Mouse (Mus musculus) hindbrain, postnatal 0 days (tissue): ENCODE measurements around the gene Gm10037. TPM values are rescaled to one million over a fixed set of nuclear protein-coding genes. Genes with fewer than 3 reads are reported as not detected.
A peak's percentile ranks its signal among the peaks of the same experiment; 100 is the strongest.

ENCODE experiments used
- ATAC-seq: fragments of 200-750 bp; cut with Nextera tagmentation; 2 replicates; pipeline ENCODE4 v1.8.0; 2017; ENCODE audit warnings: mild to moderate bottlenecking, moderate TSS enrichment, moderate library complexity
- DNase-seq: peaks from one replicate; pipeline ENCODE4 v3.0.0-alpha.2; 2015; ENCODE audit warnings: low spot score
- H3K27ac ChIP-seq: fragments of 300-500 bp; sonication (generic); 2 replicates; pipeline ENCODE4 v1.5.1; 2014; ENCODE audit warnings: mild to moderate bottlenecking
- H3K27me3 ChIP-seq: fragments of 300-500 bp; sonication (generic); 2 replicates; pipeline ENCODE4 v1.6.1; 2014; ENCODE audit warnings: low read length, mixed read lengths; ENCODE audit not compliant: insufficient read depth
- H3K36me3 ChIP-seq: fragments of 300-500 bp; sonication (generic); 2 replicates; pipeline ENCODE4 v1.6.1; 2014; ENCODE audit warnings: low read length, mixed read lengths; ENCODE audit not compliant: insufficient read depth
- H3K4me1 ChIP-seq: fragments of 300-500 bp; sonication (generic); 2 replicates; pipeline ENCODE4 v1.6.1; 2014; ENCODE audit warnings: antibody characterized with exemption, low read length, mixed read lengths; ENCODE audit not compliant: insufficient read depth
- H3K4me2 ChIP-seq: fragments of 300-500 bp; sonication (generic); 2 replicates; pipeline ENCODE4 v1.6.1; 2014; ENCODE audit warnings: low read depth, mild to moderate bottlenecking, low read length, moderate library complexity, mixed read lengths
- H3K4me3 ChIP-seq: fragments of 300-500 bp; sonication (generic); 2 replicates; pipeline ENCODE4 v1.5.1; 2014; ENCODE audit warnings: low read length
- H3K9ac ChIP-seq: fragments of 300-500 bp; sonication (generic); replicated peaks from 2 replicates; pipeline ENCODE4 v1.6.1; 2014; ENCODE audit warnings: mild to moderate bottlenecking, low read length, moderate library complexity, mixed read lengths
- H3K9me3 ChIP-seq: fragments of 300-500 bp; sonication (generic); 2 replicates; pipeline ENCODE4 v1.6.1; 2016; ENCODE audit warnings: low read length, mixed read lengths
- CTCF ChIP-seq: IDR thresholded peaks from 2 replicates; pipeline ENCODE4 v1.5.1; 2016; ENCODE audit warnings: antibody characterized with exemption, control low read depth, low read depth
- WGBS: fragments of 180-500 bp; shearing (Covaris S2); extraction: QIAGEN DNeasy Blood & Tissue Kit; methylation state at CpG from one replicate; pipeline ENCODE4 v1.1.7; 2014; 5-methylcytosine and 5-hydroxymethylcytosine counted together
- polyA plus RNA-seq: library from polyadenylated mRNA; unstranded; fragments of >200 nt; fragmentation: Nextera tagmentation; extraction: Ambion mirVana; gene quantifications from 2 replicates; pipeline ENCODE4 v1.2.1, GENCODE M21; 2015
- total RNA-seq: library from RNA; depleted of rRNA; stranded (reverse); fragments of >200 nt; gene quantifications from 2 replicates; pipeline ENCODE4 v1.2.3, GENCODE M21; 2014

The Gm10037 gene
- total and polyA plus RNA-seq, 2 experiments from 2014 or later: 2.9 to 4.8 TPM

- WGBS: 77% methylated on average over 3 of the region's 3 CpGs
- no peaks in the 10 kb centered on the region for H3K36me3 ChIP-seq
- DNase-seq (no peak), ATAC-seq (no peak)
- H3K27ac ChIP-seq: no peak overlapping the region
- no peaks in the 10 kb centered on the region for H3K9me3 ChIP-seq
- no peak overlapping the region for H3K4me2 ChIP-seq
- H3K27me3 ChIP-seq: no peaks in the 10 kb centered on the region
- no peak overlapping the region for H3K4me3 ChIP-seq
- TF ChIP-seq CTCF: no peak
- no peaks in the 10 kb centered on the region for H3K4me1 ChIP-seq
- H3K9ac ChIP-seq: no peak overlapping the region
These were observed 19.5 kb downstream of the Gm10037 start for GRCm38 (mm10) chr13:67850361-67850760.

- H3K27ac ChIP-seq: no peak overlapping the region
- ATAC-seq (no peak), DNase-seq (no peak)
- H3K4me2 ChIP-seq: no peak overlapping the region
- TF ChIP-seq CTCF: no peak
- H3K36me3 ChIP-seq: no peaks in the 10 kb centered on the region
- no peaks in the 10 kb centered on the region for H3K4me1 ChIP-seq
- H3K4me3 ChIP-seq: no peak overlapping the region
- H3K27me3 ChIP-seq: no peaks in the 10 kb centered on the region
- no peak overlapping the region for H3K9ac ChIP-seq
- WGBS: 83% methylated on average over 6 of the region's 6 CpGs
- no peaks in the 10 kb centered on the region for H3K9me3 ChIP-seq
These were observed 22.2 kb downstream of the Gm10037 start for GRCm38 (mm10) chr13:67853130-67853529.

DNA sequence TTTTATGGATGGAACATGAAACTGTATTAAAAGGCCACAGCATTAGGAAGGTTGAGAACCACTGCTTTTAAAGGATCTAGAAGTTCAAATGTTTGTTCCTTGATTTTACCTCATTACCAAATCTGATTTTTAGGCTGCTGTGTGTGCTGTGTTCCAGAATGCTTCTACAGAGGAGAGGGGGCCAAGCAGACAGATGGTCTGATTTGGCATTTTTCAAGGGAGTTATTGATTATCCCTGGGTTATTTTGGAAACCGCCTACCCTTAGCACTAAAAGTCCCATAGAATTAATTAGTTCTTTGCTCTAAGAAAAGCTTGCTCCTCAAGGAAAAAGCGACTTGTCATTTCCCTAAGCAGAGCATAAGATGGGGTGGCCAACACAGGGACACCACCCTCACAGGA is 23.1 kb downstream of the Gm10037 start:
- Histone ChIP-seq H3K4me1 (no peaks in the 10 kb centered on the region), H3K27ac (no peak overlapping the region), H3K27me3 (no peaks in the 10 kb centered on the region), H3K4me3 (no peak overlapping the region), H3K9me3 (no peaks in the 10 kb centered on the region), H3K36me3 (no peaks in the 10 kb centered on the region), H3K4me2 (no peak overlapping the region), H3K9ac (no peak overlapping the region)
- no peak for TF ChIP-seq CTCF
- WGBS: 86% methylated on average over 2 of the region's 2 CpGs
- ATAC-seq (no peak), DNase-seq (no peak)

DNA sequence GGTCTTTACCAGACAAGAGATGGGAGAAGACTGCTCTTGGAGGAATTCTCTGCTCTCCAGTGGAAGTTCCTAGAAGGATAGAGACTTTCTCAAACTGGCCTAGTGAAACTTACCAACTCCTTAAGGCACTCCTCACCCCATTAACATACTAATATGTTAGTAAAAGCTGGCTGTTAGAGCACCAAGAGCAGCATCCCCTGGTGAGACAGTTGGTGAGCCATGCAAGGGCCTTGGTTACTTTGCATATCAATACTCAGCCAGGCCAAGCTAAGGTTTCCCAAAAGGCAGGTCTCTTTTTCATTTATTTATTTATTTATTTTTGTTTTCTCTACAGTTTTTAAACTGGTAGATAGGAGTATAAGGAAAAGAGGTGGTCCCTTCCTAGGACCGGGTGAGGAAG is 26.4 kb downstream of the Gm10037 start:
- H3K27me3 ChIP-seq: no peaks in the 10 kb centered on the region
- ATAC-seq: no peak
- H3K4me2 ChIP-seq: no peak overlapping the region
- no peak overlapping the region for H3K4me3 ChIP-seq
- no peaks in the 10 kb centered on the region for H3K4me1 ChIP-seq
- no peak for TF ChIP-seq CTCF
- no peak overlapping the region for H3K9ac ChIP-seq
- H3K9me3 ChIP-seq: no peaks in the 10 kb centered on the region
- H3K27ac ChIP-seq: no peak overlapping the region
- WGBS: 29% methylated on average over 1 of the region's 1 CpGs
- no peaks in the 10 kb centered on the region for H3K36me3 ChIP-seq
- DNase-seq: no peak

GRCm38 (mm10) chr13:67862508-67862907 is 31.6 kb downstream of the Gm10037 start:
- H3K27me3 ChIP-seq: no peaks in the 10 kb centered on the region
- ATAC-seq (no peak), DNase-seq (peak; percentile 22)
- H3K9me3 ChIP-seq: no peaks in the 10 kb centered on the region
- no peak overlapping the region for H3K4me3 ChIP-seq
- H3K4me2 ChIP-seq: no peak overlapping the region
- no peaks in the 10 kb centered on the region for H3K36me3 ChIP-seq
- no peaks in the 10 kb centered on the region for H3K4me1 ChIP-seq
- H3K9ac ChIP-seq: no peak overlapping the region
- whole genome bisulfite sequencing: 81% methylated on average over 9 of the region's 9 CpGs
- no peak overlapping the region for H3K27ac ChIP-seq
- peak; percentile 23 for TF ChIP-seq CTCF

GRCm38 (mm10) chr13:67863026-67863425 is 32.1 kb downstream of the Gm10037 start, which contains the start of gene BC048507:
BC048507 (plus strand) TSS chr13:67863326.
- ATAC-seq (no peak), DNase-seq (no peak)
- Histone ChIP-seq H3K4me1 (no peaks in the 10 kb centered on the region), H3K36me3 (no peaks in the 10 kb centered on the region), H3K4me2 (no peak within 1 kb of the TSS), H3K27me3 (no peaks in the 10 kb centered on the region), H3K9me3 (no peaks in the 10 kb centered on the region), H3K27ac (no peak within 1 kb of the TSS), H3K4me3 (no peak within 1 kb of the TSS), H3K9ac (no peak within 1 kb of the TSS)
- no peak for TF ChIP-seq CTCF
- WGBS: 87% methylated on average over 11 of the region's 11 CpGs

DNA sequence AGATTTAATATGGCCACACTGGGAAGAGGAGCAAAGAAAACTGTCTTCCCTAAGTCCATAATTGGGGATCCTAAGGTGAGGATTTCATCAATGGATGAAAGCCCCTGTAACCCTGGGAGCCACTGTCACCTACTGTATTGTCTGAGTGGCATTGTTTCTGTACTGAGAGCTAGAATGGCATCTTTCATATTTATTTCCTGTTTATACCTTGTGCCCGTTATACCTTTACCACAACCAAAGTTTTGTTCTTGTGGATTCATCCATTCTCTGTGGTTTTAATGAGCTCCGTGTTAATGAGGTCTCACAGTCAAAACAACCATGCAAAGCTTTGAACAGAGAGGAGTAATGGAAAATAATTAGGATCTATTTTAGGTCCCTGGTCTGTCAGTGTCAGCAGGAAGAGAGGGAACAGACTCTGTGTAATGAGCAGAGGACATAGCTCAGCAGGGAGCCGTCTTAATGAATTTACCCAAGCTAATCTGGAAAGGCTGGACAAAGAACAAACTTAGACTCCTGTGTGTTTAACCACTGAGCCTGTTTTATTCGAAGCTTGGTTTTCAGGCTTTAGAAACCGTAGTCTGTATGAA is 34.0 kb downstream of the Gm10037 start:
- DNase-seq (no peak), ATAC-seq (no peak)
- H3K4me1 ChIP-seq: no peaks in the 10 kb centered on the region
- no peak overlapping the region for H3K4me3 ChIP-seq
- TF ChIP-seq CTCF: no peak
- no peak overlapping the region for H3K4me2 ChIP-seq
- WGBS: 51% methylated on average over 5 of the region's 5 CpGs
- no peaks in the 10 kb centered on the region for H3K27me3 ChIP-seq
- H3K27ac ChIP-seq: no peak overlapping the region
- H3K36me3 ChIP-seq: no peaks in the 10 kb centered on the region
- no peak overlapping the region for H3K9ac ChIP-seq
- H3K9me3 ChIP-seq: 0 out of 2 replicates have a peak, but pooled peaks cover 1% of the 10 kb centered on the region
